Mouse (Mus musculus) layer of hippocampus, postnatal 36 days (tissue): ENCODE data around the gene Pdx1. TPM values are rescaled to one million over a fixed set of nuclear protein-coding genes. Genes with fewer than 3 reads are reported as not detected.

Experiments
- DNase-seq, 2 experiments: peaks; one replicate each; pipeline ENCODE4 v3.0.0; 2022
- total RNA-seq, 2 experiments: library from RNA; stranded (reverse); gene quantifications; 2 replicates each; pipeline ENCODE4 v1.2.3; 2021

The Pdx1 gene
- total RNA-seq, 2 experiments from 2014 or later, result not detected

DNA sequence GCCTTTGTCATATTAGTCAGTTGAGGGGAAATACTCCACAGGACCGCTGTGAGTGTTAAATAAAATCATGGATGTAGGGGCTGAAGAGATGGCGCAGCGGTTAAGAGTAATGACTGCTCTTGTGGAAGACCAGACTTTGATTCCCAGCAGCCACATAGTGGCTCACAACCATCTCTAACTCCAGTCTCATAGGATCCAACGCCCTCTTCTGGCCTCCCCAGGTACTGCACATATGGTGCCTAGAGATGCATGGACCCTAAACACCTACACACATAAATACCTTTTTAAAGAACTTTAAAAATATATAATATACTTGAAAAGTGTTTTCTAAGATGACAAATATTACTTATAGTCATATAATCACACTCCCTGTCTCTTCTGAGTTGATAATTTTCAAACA lies 14.6 kb downstream of the Pdx1 start:
- no peak for DNase-seq

DNA sequence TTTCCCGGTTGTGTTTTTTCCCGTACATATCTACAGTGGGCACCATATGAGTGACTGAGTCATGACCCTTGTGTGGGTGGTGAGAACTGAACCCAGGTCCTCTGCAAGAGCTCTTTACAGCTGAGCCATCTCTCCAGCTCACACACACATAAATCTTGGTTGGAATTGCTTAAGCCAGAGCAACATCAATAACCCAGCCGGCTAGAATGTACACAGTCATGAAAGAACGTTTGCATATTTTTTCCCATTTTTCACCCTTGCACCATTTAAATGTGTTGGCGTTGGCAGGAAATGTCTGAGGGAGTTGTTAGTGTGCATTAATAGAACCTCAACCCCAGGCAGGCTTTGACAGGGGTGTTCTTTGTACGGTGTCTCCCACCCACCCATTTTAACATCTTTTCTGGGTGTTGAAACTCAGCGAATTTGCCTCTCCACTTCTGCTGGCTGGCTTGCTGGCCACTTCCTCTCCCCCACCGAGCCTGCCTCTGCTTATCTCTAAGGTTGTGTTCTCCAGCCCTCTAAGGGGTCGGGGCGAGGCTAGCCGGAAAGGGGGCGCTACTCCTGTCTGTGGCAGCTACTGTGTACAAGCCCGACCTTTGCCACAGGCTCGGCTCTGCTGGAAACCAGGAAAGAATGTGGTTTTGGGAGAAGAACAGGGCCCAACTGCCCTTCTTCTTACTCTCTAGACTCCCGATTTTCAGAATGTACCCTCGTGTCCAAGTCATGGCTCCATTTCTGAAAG lies 22.2 kb downstream of the Pdx1 start:
- DNase-seq, result no peak

DNA sequence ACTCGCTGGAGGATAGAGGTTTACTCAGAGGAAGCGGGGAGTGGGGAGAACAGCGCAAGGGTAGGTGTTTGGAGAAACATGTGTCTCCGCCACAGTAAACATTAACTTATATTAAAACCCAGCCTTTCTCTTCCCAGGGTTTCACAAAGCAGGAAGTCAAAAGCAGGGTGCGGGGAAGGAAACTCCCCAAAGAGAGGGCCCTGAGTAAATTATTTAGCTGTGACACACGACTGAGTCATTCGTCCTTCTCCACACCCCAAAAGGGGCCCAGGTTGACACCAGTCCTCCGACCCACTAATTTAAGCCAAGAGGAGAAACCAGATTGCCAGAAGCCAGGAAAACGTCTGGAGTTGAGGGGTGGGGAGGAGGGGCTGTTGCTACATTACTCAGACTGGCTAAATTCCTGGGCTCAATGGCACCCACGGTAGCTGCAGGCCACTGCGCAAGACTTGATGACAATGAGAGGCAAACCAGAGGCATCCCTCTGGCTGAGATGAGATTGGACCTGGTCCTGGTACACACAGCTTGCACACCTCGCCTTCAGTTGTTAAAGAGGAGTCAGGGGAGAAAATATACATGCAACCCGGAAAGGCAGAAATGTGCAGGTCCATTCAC lies 22.9 kb downstream of the Pdx1 start:
- DNase-seq, result no peak

DNA sequence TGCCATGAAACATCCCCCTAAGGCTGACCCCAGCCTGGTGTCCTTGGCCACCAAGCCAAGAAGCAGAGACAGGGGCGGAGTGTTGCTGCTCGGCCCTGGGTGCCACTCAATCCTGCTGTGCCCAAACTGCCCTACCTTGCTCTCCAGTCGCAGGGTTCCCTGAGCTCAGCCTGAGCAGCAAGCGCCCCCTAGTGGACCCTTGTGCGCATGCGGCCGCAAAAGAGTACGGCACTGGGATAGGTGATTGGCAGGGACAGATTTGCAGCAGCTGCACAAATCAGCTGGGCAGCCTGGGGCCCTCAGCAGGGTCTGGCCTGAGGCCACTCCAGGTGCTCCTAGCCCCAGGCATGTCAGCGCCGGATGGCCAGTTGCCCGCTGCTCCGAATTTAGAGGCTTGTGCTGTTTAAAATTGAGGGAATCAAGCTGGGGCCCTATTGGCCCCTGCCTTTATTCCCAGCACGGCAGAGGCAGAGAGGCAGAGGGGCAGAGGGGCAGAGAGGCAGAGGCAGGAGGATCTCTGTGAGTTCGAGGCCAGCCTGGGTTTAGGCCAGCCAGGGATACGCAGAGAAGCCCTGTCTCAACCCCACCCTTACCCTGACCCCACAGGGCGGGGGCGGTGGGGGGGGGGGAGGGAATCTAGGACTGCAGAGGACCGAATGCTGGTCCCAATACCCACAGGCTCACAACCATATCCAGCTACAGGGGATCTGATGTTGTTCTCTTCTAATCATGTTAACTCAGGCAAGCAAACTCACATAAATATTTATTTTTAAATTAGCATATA lies 23.6 kb downstream of the Pdx1 start:
- DNase-seq, result no peak

DNA sequence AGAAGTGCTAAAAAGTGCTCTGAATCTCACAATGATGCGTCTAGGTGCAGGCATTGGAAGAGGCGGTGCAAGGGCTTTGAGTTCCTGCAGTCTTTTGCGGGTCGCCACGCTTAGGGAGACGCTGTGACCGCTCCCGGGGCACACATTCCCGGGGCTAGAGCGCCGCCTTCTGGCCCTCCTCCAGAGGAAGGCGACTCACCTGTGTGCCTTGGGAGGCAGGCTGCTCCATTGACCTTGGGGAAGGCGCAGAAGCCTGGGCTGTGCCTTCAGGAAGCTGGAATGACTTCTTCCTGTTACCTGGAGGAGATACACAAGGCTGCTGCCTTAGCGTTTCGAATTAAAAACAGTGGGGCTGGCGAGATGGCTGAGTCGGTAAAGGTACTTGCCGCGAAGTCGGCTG lies 24.4 kb downstream of the Pdx1 start:
- no peak for DNase-seq

DNA sequence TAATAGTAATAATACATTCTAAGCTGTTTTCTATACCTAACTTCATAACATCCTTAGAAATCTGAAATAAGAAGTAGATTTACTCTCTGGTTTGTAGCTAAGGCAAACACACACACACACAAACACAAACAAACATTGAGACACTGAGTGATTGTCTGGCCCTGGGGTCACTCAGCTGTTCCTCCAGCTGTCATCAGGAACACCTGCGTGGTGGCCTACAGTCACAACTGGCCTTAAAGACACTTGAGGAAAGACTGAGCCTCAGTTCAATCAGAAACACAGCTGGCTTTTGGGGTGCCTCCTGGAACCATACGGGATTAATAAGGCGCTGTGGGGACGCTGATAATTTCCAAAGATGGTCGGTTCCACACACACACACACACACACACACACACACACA lies 27.5 kb downstream of the Pdx1 start:
- DNase-seq, result no peak

DNA sequence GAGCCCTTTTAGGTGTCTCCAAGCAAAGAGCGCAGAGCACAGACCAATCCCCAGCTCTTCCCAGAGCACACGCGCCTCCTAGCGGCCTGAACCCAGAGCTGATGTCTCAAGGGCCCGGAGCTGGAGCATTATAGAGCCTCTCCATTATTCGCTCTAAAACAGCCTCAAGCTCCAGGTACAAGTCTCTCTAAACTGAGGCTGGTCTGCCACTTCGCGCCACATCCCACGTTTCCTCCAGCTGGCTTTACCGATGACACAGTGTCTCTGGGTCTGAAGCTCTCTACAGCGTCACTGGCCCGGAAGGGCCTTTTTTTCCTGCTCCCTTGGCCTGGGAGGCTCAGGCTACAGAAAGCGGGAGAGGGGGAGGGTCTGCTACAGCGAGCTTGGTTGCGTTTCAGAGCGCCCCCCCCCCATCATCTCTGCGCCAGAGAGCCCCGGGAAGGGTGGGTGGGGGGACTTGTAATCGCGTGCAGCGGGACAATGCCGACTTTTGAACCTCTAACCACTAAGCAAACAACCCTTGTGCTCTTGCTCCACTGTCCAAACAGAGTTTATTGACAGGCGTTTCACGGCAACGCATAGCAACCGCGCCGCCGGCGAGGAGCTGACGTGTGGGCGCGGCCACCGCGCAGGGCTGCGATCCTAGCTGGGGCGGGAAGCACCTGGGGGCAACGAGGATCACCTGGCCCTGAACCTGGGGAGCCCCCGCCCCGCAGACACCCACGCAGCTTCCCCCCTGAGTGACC lies 29.7 kb downstream of the Pdx1 start:
- DNase-seq, result no peak

DNA sequence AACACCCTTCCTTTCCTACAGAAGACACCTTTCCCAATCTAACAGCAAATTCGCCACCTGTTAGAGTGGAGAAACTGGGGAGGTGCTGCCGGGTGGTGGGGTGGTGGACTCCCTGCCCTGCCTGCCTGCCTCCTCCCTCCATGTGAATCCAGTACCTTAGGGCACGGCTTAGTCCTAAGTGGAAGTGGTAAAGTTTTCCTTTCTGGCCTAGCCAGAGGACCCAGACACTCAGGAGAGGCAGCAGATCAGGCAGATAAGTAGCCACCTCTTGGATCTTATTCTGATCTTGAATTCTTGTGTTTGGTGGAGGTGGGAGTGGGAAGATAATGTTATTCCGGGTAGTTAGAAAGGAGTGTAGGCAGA lies 30.2 kb downstream of the Pdx1 start:
- DNase-seq, result no peak

DNA sequence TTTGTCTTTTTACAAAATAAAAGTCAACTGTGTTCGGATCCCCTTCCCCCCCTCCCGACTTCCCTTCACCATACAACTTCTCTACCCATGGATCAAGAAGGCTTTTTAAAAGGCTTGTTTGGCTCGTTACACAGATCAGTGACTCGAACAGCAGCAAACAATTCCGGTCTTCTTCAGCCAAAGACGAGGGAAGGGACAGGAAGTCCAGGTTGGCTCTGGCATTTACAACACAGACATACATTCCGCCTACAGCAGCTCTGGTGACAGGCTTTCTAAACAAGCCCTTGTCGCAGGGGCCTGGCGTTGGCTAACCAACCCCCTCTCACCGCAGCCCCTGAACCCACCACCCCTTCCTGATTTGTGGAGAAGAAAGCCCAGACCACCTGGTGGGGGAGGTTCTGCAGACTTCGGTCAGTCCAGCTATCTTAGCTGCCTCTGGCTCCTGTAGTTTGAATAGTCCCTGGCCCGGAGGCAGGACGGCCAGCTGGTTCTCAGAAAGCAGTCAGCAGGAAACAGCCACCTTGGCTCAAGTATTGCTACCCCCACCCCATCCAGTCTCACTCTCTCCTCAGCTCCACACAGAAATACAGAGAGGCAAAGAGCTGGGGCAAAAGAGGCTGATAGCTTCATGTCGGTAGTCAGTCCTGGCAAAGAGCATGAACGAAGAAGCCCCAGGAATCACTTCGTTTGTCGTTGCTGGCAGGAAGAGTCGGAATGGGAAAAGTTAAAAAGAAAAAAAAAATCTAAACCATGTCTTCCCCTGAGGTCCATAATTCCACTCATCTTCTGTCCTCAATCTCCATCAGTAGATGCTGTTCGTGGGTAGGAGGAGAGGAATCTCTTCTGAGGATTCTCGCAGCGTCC lies 31.4 kb downstream of the Pdx1 start:
- DNase-seq, result no peak

DNA sequence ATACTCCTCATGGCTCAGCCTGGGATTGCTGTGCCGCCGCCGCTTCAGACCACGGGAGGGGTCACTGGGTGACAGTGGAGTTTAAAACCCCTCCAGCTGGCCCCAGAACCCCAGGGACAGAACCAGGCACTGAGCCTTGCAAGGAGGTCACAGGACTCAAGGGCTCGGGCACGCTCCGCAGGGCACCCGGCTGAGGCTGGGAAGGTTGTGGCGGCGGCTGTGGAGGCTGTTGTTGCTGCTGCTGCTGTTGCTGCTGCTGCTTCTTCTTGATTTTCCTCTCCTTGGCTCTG lies 32.0 kb downstream of the Pdx1 start:
- DNase-seq, result no peak

DNA sequence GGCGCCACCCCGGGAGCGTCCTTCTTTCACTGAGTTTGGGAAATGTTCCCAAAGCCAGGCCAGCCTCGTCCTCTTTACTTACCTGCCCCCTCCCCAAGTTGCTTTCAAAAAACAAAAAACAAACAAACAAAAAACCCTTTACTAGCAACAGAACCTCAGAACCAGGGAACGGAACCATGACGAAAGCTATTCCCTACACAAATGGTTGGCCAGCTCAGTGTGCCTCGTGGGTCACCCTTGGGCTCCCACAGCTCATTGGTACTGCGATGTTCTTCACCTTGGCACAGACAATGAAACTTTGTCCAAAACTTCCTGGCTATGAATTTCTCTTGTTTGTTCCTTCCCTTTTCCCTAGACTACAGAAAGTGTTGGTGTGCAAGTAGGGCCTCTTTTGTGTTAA lies 32.4 kb downstream of the Pdx1 start:
- no peak for DNase-seq

DNA sequence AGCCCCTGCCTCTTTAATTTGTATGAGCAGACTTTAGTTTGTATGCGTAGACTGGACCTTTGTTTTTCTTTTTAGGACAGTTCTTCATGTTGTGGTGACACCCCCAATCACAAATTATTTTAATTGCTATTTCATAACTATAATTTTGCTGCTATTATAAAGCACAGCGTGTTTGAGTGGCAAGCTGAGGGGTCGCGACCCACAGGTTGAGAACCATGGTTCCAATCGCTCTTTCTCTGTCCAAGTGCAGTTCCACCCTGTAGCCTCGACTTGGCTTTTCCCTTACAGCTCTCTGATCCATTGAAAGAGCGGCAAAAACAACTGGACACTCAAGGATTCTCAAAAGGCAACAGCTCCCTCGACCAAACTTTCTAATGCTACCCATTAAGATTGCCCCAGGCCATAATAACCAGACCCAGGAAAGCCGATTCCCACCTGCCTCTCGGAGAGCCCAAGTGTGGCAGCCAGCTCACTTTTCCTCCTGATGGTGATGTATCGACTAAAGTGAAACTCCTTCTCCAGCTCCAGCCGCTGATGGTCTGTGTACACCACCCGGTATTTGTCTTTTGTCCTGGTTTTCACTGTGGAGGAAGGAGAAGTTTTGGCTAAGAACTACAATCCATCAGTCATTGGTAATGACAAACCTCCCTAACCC lies 33.1 kb downstream of the Pdx1 start:
- no peak for DNase-seq

DNA sequence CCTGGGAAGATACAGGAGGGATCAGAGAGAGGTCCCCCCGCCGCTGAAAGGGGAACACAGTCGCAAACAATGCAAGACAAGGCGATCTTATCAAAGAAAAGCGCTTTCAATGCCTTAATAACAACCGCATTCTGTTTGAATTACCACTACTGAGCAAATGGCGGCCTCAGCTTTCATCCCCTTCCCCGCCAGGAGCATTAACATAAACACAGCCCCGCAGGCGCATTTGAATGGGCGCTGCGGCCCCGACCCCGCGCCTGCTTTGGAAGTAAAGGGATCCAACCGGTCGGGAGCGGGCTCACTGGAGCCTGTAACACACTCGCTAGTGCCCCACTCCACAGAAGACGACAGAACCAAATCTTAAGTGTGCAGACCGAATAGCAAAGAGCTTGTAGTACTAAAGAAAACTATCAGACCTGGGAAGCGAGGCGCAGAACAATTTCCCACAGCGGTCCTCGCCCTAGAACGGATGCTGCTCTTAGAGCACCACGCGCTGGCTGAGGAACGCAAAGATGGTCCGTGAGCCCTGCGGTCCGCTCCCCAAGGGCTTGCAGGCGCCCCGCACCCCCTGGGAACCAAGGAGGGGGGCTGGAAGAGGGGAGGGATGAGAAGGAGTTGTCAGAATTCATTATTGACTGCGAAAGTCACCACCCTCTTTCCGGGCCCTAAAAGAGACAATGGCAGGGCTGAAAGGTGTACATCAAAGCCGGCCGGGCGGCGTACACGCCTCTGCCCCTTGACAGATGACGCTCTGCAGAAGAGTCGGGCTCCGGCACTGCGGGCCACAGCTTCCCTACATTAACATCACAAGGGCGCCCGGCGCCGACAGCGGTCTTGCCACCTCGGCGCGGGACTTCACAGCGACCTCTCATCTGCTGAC lies 34.8 kb downstream of the Pdx1 start:
- DNase-seq, result no peak

DNA sequence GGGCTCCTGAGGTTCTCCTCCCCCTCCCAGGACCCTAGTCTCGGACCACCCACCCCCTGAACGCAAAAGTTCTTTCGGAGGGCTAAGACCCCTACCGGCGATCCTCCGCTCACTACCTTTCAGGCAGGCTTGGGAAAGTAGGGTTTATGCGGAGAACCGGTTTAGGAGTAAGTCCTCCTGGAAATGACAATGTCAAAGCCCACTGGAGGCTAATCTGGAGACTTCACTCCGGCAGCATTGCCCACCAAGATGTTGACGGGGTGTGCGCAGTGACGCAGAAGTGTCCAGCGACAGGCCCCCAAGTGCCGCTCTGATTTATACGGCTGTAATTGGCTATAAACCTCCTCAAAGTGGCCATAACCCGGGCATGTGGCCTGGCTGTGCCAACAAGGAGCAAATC lies 35.4 kb downstream of the Pdx1 start:
- no peak for DNase-seq

DNA sequence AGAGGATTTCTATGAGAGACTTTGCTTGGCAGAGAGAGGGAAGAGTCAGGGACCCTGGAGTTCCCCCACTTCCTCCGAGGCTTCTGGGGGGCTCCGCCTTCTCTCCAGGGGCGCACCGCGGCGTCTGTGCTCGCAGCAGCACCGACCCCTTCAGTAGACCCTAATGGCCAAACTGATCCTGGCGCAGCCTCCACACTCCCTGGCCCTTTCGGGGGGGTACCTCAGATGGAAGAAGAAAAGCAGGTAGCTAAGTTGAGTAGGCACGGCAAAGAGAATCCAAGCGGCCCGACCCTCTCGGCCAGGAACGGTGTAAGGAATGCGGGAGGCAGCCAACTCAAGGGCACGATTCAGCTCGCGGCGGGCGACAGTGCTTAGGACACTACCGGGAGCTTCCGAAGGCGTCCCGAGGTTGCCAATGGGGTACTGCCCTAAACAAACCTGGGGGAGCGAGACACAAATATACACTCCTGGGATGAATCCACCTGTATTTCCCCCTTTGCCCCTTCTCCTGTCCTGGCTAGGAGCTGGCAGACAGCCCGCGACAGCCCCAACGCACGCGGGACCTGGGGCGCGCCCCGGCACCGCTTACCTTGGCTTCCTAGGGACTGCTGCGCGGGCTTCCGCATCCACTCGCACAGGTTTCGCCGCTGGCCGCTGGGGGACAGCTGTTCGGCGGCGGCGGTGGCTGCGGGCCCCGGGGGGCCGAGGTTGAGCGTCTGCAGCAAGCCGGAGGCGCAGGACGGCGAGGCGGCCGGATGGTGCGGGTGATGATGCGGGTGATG lies 36.3 kb downstream of the Pdx1 start:
- no peak for DNase-seq

DNA sequence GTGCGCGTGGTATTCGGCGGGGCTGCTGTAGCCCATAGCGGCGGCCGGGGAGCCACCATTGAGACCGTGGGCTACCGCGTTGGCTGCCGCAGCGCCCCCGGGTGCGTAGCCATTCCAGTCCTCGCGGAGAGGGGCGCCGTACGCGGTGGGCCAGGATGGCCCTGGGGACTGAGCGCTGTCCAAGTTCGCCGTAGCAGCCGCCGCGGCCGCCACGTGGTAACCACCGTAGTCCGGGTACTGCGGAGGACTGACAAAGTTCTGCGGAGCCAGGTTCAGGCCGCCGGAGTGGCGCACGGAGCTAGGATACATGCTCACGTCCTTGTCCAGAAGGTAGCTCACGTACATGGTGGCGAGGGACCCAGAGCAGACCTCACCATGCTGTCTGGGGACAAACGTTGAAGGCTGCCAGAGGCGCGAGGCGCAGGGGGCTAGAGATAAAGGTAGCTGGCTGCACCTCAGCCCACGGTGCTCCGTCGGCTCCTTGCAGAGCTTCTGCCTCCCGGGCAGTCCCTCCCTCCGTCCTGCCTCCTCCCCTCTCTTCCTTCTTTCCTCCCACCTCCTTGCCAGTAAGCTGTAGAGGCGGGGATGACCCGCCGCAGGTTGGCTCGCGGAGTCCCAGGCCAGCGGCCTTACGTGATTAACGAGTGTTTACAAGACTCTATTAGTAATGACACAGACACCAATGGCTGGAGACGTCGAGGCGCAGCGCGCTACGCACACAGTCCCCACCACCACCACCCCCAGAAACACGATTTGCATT lies 37.1 kb downstream of the Pdx1 start, which contains the start of gene Cdx2:
Cdx2 (minus strand) TSS at position 633 of the 760 bp plus-strand sequence.
- no peak for DNase-seq

DNA sequence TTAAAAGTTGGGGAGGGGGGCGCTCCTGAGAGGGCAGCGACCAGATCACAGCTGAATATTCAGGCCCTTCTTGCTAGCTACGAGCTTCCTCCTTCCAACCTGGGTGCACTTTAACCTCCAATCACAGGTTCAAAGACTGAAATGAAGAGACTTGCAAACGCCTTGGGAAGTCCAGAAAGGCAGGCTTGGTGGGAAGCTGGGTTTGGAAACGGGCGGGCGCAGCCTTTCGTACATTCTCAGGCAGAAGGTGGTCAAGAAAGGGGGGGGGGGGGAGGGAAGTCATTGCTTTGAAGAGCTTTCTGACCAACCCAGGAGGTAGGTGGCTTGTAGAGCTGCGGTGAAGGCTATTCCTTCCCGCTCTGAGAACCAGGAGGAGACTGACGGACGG lies 37.6 kb downstream of the Pdx1 start:
- no peak for DNase-seq

DNA sequence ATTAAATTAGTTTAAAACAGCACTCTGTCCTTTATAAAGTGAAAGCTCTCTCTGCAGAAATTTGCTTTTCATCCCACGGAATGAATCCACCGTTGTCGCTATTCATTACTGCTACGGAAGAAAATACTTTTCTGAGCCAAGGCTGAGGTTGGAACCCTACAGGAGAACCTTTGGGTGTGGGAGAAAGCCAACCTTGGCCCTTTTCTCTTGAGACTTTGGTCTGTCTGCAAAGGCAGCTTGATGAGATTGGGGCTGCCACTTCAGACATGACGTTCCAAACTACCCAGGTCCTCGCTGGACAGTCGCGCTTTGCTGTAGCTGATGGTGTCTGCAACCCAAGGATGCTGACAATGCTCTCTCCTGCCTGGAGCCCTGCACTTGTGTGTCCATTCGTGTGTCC lies 38.7 kb downstream of the Pdx1 start:
- DNase-seq, result no peak

DNA sequence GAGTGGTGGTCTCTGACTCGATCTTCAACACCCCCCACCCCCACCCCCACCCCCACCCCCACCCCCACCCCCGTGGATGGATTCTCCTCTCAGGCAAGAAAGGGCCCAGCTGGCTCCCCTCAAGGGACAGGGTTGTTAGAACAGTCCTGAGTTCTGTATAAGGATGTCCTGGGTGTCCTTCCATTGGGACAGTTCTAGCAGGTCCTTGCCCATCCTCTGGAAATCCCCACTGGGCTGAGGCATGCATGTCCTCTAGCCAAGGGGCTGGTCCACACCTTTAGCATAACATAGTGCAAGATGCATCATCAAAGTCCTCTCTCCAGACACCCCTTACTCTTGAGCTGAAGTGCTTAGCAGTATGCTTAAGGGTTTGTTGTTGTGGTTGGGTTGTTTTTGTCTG lies 40.0 kb downstream of the Pdx1 start:
- DNase-seq, result no peak
